9 mouse cellular contexts compared by ENCODE assay signal in genomic region chr14:36866966-36867700, GRCm38 (mm10).
DNase-seq lines count a peak whose midpoint lies in the region; ATAC-seq and TF ChIP-seq lines count a peak whose summit lies in the region.
"Had no signal": no experiment of that assay in that cellular context is flagged by ENCODE, and none has a peak within 500 bp of the region (broad histone marks: within the 10 kb centered on the region; RNA-seq: fewer than 3 reads in every experiment).

No protein-coding gene starts in this region.

- whole genome bisulfite sequencing in kidney, embryonic 16.5 days: 17% methylated on average over 6 of the region's 6 CpGs
- WGBS in midbrain, embryonic 15.5 days: 18% methylated on average over 6 of the region's 6 CpGs

- H3K36me3 ChIP-seq in kidney, embryonic 16.5 days (ENCODE audit: insufficient read depth, low read length): no peaks in the 10 kb centered on the region
- no peaks in the 10 kb centered on the region for H3K36me3 ChIP-seq in midbrain, embryonic 15.5 days (replicated peaks)
- H3K36me3 ChIP-seq: embryonic facial prominence, embryonic 12.5 days had no signal

- no peaks in the 10 kb centered on the region for H3K27me3 ChIP-seq in kidney, embryonic 16.5 days (ENCODE audit: insufficient read depth, low read length)
- no peaks in the 10 kb centered on the region for H3K27me3 ChIP-seq in midbrain, embryonic 15.5 days (replicated peaks)
- H3K27me3 ChIP-seq: embryonic facial prominence, embryonic 12.5 days had no signal

- no peak for TF ChIP-seq POLR2A in cortical plate, adult 2 months (IDR thresholded peaks at IDR 0.05; ENCODE audit: extremely low read depth, insufficient read depth, low read length)

- H3K27ac ChIP-seq in kidney, embryonic 16.5 days (ENCODE audit: low read length): no peak overlapping the region
- H3K27ac ChIP-seq in cortical plate, adult 2 months (ENCODE audit: insufficient read depth, low read length): no peak overlapping the region
- H3K27ac ChIP-seq in midbrain, embryonic 15.5 days: no peak overlapping the region
- H3K27ac ChIP-seq: embryonic facial prominence, embryonic 12.5 days had no signal

- no peak overlapping the region for H3K9ac ChIP-seq in kidney, embryonic 16.5 days (replicated peaks; ENCODE audit: low read length)
- no peak overlapping the region for H3K9ac ChIP-seq in midbrain, embryonic 15.5 days
- H3K9ac ChIP-seq: embryonic facial prominence, embryonic 12.5 days had no signal

- ATAC-seq in kidney, embryonic 16.5 days (ENCODE audit: low FRiP score, low TSS enrichment): no peak
- peak; percentile 56; the same call in 1 of the 2 replicates for ATAC-seq in midbrain, embryonic 15.5 days (replicated peaks)

- H3K4me3 ChIP-seq in kidney, embryonic 16.5 days (ENCODE audit: low read length): no peak overlapping the region
- H3K4me3 ChIP-seq in cortical plate, adult 2 months (ENCODE audit: insufficient read depth, low read length): no peak overlapping the region
- H3K4me3 ChIP-seq in midbrain, embryonic 15.5 days: no peak overlapping the region
- H3K4me3 ChIP-seq: embryonic facial prominence, embryonic 12.5 days had no signal

- no peaks in the 10 kb centered on the region for H3K9me3 ChIP-seq in kidney, embryonic 16.5 days (ENCODE audit: low read length)
- H3K9me3 ChIP-seq in midbrain, embryonic 15.5 days: no peaks in the 10 kb centered on the region
- H3K9me3 ChIP-seq: embryonic facial prominence, embryonic 12.5 days had no signal

- peaks cover 8% of the 10 kb centered on the region for H3K4me1 ChIP-seq in kidney, embryonic 16.5 days (ENCODE audit: insufficient read depth, low read length)
- no peaks in the 10 kb centered on the region for H3K4me1 ChIP-seq in cortical plate, adult 2 months (ENCODE audit: control insufficient read depth, insufficient read depth, low read length)
- H3K4me1 ChIP-seq in midbrain, embryonic 15.5 days: no peaks in the 10 kb centered on the region; the same call in 1 of the 2 replicates
- H3K4me1 ChIP-seq: embryonic facial prominence, embryonic 12.5 days had no signal

- peak; percentile 43; the same call in 1 of the 2 replicates for TF ChIP-seq CTCF in cortical plate, adult 2 months (IDR thresholded peaks at IDR 0.05; ENCODE audit: extremely low read depth, insufficient read depth, low read length)

- DNase-seq in kidney, adult 18-20 months: peak; percentile 46
- peak; percentile 89 for DNase-seq in adipocyte (ENCODE audit: low spot score)
- peak; percentile 69 for DNase-seq in heart, postnatal 4 days
- DNase-seq in left cerebral cortex, adult 18-20 months (ENCODE audit: low spot score in 2 of 2): peak; percentile 58 to 74
- DNase-seq in thymus, postnatal 14 days: peak; percentile 73

- H3K4me2 ChIP-seq in kidney, embryonic 16.5 days (replicated peaks; ENCODE audit: low read depth, low read length): no peak overlapping the region
- no peak overlapping the region for H3K4me2 ChIP-seq in midbrain, embryonic 15.5 days
- H3K4me2 ChIP-seq: embryonic facial prominence, embryonic 12.5 days had no signal
